Mouse (Mus musculus): ENCODE measurements around the gene Hsd11b2. TPM values are rescaled to one million over a fixed set of nuclear protein-coding genes. Genes with fewer than 3 reads are reported as not detected.

Hsd11b2 gene
- polyA plus RNA-seq, 1 experiment, result not detected

- Histone ChIP-seq H3K27me3 (ENCODE audit: control insufficient read depth) (peaks cover 18% of the 10 kb centered on the region), H3K36me3 (ENCODE audit: control insufficient read depth) (no peaks in the 10 kb centered on the region), H3K4me3 (replicated peaks) (peak within 1 kb of the TSS; percentile 72), H3K9me3 (ENCODE audit: control insufficient read depth, low read length) (no peaks in the 10 kb centered on the region), H3K4me1 (ENCODE audit: control insufficient read depth) (peaks cover 29% of the 10 kb centered on the region)
- no peak for TF ChIP-seq TAL1 (IDR thresholded peaks at IDR 0.05; ENCODE audit: low read length)
- TF ChIP-seq GATA1 (IDR thresholded peaks at IDR 0.05; ENCODE audit: low read length), result no peak
Measured at GRCm38 (mm10) chr8:105496439-105497180, 21.9 kb upstream of the Hsd11b2 start, which contains the start of gene Zdhhc1. Zdhhc1 (minus strand) TSS chr8:105496902.

GRCm38 (mm10) chr8:105499787-105500186 lies 18.8 kb upstream of the Hsd11b2 start:
- TF ChIP-seq GATA1 (IDR thresholded peaks at IDR 0.05; ENCODE audit: low read length) (no peak), TAL1 (IDR thresholded peaks at IDR 0.05; ENCODE audit: low read length) (no peak)
- Histone ChIP-seq H3K9me3 (ENCODE audit: control insufficient read depth, low read length) (no peaks in the 10 kb centered on the region), H3K4me3 (replicated peaks) (peak overlapping the region; percentile 47), H3K4me1 (ENCODE audit: control insufficient read depth) (peaks cover 26% of the 10 kb centered on the region), H3K27me3 (ENCODE audit: control insufficient read depth) (peaks cover 18% of the 10 kb centered on the region), H3K36me3 (ENCODE audit: control insufficient read depth) (no peaks in the 10 kb centered on the region)

- Histone ChIP-seq H3K4me3 (replicated peaks) (no peak overlapping the region), H3K4me1 (ENCODE audit: control insufficient read depth) (peaks cover 4% of the 10 kb centered on the region), H3K27me3 (ENCODE audit: control insufficient read depth) (peaks cover 11% of the 10 kb centered on the region), H3K36me3 (ENCODE audit: control insufficient read depth) (no peaks in the 10 kb centered on the region), H3K9me3 (ENCODE audit: control insufficient read depth, low read length) (no peaks in the 10 kb centered on the region)
- TF ChIP-seq TAL1 (IDR thresholded peaks at IDR 0.05; ENCODE audit: low read length) (no peak), GATA1 (IDR thresholded peaks at IDR 0.05; ENCODE audit: low read length) (no peak)
Measured at GRCm38 (mm10) chr8:105504617-105505016, 13.9 kb upstream of the Hsd11b2 start.

DNA sequence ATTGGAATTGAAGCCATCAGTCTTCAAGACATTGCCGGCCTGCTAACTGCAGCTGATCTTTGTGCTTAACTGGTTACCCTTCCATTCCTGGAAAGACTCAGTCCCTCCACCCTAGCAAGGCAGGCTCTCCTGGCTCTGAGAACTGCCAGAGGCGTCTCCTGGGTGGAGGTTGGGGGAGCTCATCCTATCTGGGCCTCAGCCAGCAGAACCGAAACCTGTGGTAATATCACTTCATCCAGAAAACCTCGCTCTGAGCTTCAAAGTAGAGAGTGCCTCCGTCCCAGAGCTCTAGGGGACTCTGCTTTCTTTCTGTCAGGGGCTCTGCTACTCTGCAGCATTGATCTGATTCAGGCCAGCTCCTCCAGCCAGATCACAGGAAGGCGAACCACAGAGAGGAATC lies 11.6 kb upstream of the Hsd11b2 start:
- H3K27me3 ChIP-seq (ENCODE audit: control insufficient read depth), result peaks cover 8% of the 10 kb centered on the region
- TF ChIP-seq GATA1 (IDR thresholded peaks at IDR 0.05; ENCODE audit: low read length), result no peak
- no peak for TF ChIP-seq TAL1 (IDR thresholded peaks at IDR 0.05; ENCODE audit: low read length)
- H3K4me1 ChIP-seq (ENCODE audit: control insufficient read depth), result peaks cover 8% of the 10 kb centered on the region
- H3K9me3 ChIP-seq (ENCODE audit: control insufficient read depth, low read length), result no peaks in the 10 kb centered on the region
- no peaks in the 10 kb centered on the region for H3K36me3 ChIP-seq (ENCODE audit: control insufficient read depth)
- H3K4me3 ChIP-seq (replicated peaks), result no peak overlapping the region

DNA sequence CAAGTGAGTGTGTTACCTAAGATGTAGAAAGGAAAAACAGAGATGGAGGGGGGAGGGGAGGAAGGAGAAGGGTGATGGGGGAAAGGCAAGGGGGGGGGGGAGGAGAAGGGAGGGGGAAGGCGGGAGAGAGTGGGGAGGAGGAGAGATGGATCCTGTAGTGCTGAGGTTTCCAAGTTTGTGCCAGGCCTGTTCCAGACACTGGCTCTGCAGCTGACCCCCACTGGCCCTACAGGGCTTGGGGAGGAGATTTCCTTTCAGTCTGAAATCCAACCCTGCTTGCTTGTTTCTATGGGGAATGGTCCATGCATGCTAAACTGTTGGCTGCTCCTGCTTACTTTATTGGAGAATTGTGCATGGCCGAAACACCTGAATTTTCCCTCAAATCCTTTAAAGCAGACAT lies 9.8 kb upstream of the Hsd11b2 start:
- Histone ChIP-seq H3K27me3 (ENCODE audit: control insufficient read depth) (peaks cover 8% of the 10 kb centered on the region), H3K4me1 (ENCODE audit: control insufficient read depth) (peaks cover 8% of the 10 kb centered on the region), H3K4me3 (replicated peaks) (no peak overlapping the region), H3K9me3 (ENCODE audit: control insufficient read depth, low read length) (no peaks in the 10 kb centered on the region), H3K36me3 (ENCODE audit: control insufficient read depth) (no peaks in the 10 kb centered on the region)
- TF ChIP-seq TAL1 (IDR thresholded peaks at IDR 0.05; ENCODE audit: low read length) (no peak), GATA1 (IDR thresholded peaks at IDR 0.05; ENCODE audit: low read length) (no peak)

GRCm38 (mm10) chr8:105509997-105510735 lies 8.4 kb upstream of the Hsd11b2 start:
- no peak overlapping the region for H3K4me3 ChIP-seq (replicated peaks)
- peaks cover 12% of the 10 kb centered on the region for H3K4me1 ChIP-seq (ENCODE audit: control insufficient read depth)
- no peaks in the 10 kb centered on the region for H3K36me3 ChIP-seq (ENCODE audit: control insufficient read depth)
- TF ChIP-seq TAL1 (IDR thresholded peaks at IDR 0.05; ENCODE audit: low read length), result no peak
- no peak for TF ChIP-seq GATA1 (IDR thresholded peaks at IDR 0.05; ENCODE audit: low read length)
- H3K27me3 ChIP-seq (ENCODE audit: control insufficient read depth), result peaks cover 15% of the 10 kb centered on the region
- no peaks in the 10 kb centered on the region for H3K9me3 ChIP-seq (ENCODE audit: control insufficient read depth, low read length)

GRCm38 (mm10) chr8:105514194-105514593 lies 4.4 kb upstream of the Hsd11b2 start:
- Histone ChIP-seq H3K4me1 (ENCODE audit: control insufficient read depth) (peaks cover 36% of the 10 kb centered on the region), H3K27me3 (ENCODE audit: control insufficient read depth) (peaks cover 49% of the 10 kb centered on the region)

DNA sequence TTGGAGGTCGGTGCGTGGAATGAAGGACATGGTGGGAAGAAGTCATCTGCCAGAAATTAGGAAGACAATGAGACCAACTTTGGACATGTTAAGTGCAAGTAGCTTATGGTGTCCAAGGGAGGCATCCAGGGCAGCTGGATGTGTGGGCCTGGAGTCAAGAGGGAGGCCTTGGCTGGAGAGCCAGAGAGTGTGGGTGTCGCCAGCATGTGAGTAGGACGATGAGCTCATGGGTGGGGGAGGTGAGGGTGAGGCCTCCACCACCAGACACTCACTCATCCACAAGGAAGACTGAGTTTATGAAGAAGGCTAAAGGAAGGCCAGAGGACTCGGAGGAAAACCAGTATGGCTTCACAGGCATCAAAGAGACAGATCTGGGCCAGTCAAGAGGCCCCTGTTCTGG lies 3.9 kb upstream of the Hsd11b2 start:
- H3K4me3 ChIP-seq (replicated peaks), result no peak overlapping the region
- TF ChIP-seq TAL1 (IDR thresholded peaks at IDR 0.05; ENCODE audit: low read length), result no peak
- TF ChIP-seq GATA1 (IDR thresholded peaks at IDR 0.05; ENCODE audit: low read length), result no peak
- H3K9me3 ChIP-seq (ENCODE audit: control insufficient read depth, low read length), result no peaks in the 10 kb centered on the region
- H3K27me3 ChIP-seq (ENCODE audit: control insufficient read depth), result peaks cover 49% of the 10 kb centered on the region
- H3K4me1 ChIP-seq (ENCODE audit: control insufficient read depth), result peaks cover 40% of the 10 kb centered on the region
- H3K36me3 ChIP-seq (ENCODE audit: control insufficient read depth), result no peaks in the 10 kb centered on the region

More at GRCm38 (mm10) chr8:105514194-105514593, 4.4 kb upstream of the Hsd11b2 start:
- Histone ChIP-seq H3K4me3 (replicated peaks) (no peak overlapping the region), H3K9me3 (ENCODE audit: control insufficient read depth, low read length) (no peaks in the 10 kb centered on the region), H3K36me3 (ENCODE audit: control insufficient read depth) (no peaks in the 10 kb centered on the region)
- TF ChIP-seq GATA1 (IDR thresholded peaks at IDR 0.05; ENCODE audit: low read length), result no peak
- TF ChIP-seq TAL1 (IDR thresholded peaks at IDR 0.05; ENCODE audit: low read length), result no peak

GRCm38 (mm10) chr8:105516018-105516645 lies 2.4 kb upstream of the Hsd11b2 start:
- Histone ChIP-seq H3K9me3 (ENCODE audit: control insufficient read depth, low read length) (no peaks in the 10 kb centered on the region), H3K4me1 (ENCODE audit: control insufficient read depth) (peaks cover 44% of the 10 kb centered on the region), H3K27me3 (ENCODE audit: control insufficient read depth) (peaks cover 59% of the 10 kb centered on the region), H3K36me3 (ENCODE audit: control insufficient read depth) (peaks cover 6% of the 10 kb centered on the region), H3K4me3 (replicated peaks) (no peak overlapping the region)
- TF ChIP-seq TAL1 (IDR thresholded peaks at IDR 0.05; ENCODE audit: low read length) (no peak), GATA1 (IDR thresholded peaks at IDR 0.05; ENCODE audit: low read length) (no peak)

All from erythroblast, embryonic 14.5 days (primary cell).